7 mouse cellular contexts compared by ENCODE assay signal in genomic region chr12:59011844-59012709, GRCm38 (mm10). TPM values are rescaled to one million over a fixed set of nuclear protein-coding genes. Genes with fewer than 3 reads are reported as not detected.
DNase-seq lines count a peak whose midpoint lies in the region; ATAC-seq and TF ChIP-seq lines count a peak whose summit lies in the region.

Gene Sec23a, minus strand, starts transcription at chr12:59012017.

- H3K4me2 ChIP-seq in embryonic facial prominence, embryonic 12.5 days (replicated peaks) = peak within 1 kb of the TSS; percentile 82
- peak within 1 kb of the TSS; percentile 67 for H3K4me2 ChIP-seq in limb, embryonic 12.5 days
- peak within 1 kb of the TSS; percentile 68 for H3K4me2 ChIP-seq in midbrain, embryonic 15.5 days

- no peak for TF ChIP-seq CTCF in kidney, adult 2 months (conservative IDR thresholded peaks at IDR 0.05; ENCODE audit: insufficient read depth, insufficient read length, low read depth, low read length)
- no peak for TF ChIP-seq CTCF in spleen, adult 2 months (IDR thresholded peaks at IDR 0.05; ENCODE audit: extremely low read depth, insufficient read depth, insufficient read length, insufficient replicate concordance)

- peak; percentile 83 for TF ChIP-seq POLR2A in kidney, adult 2 months (IDR thresholded peaks at IDR 0.05; ENCODE audit: low read depth, low read length)
- TF ChIP-seq POLR2A in spleen, adult 2 months (IDR thresholded peaks at IDR 0.05; ENCODE audit: low read depth, low read length) = peak; percentile 80

- H3K9ac ChIP-seq in embryonic facial prominence, embryonic 12.5 days = peak within 1 kb of the TSS; percentile 80
- H3K9ac ChIP-seq in limb, embryonic 12.5 days (replicated peaks) = peak within 1 kb of the TSS; percentile 84
- peak within 1 kb of the TSS; percentile 68 for H3K9ac ChIP-seq in midbrain, embryonic 15.5 days

- peaks cover 2% of the 10 kb centered on the region; the same call in 1 of the 2 replicates for H3K36me3 ChIP-seq in embryonic facial prominence, embryonic 12.5 days
- H3K36me3 ChIP-seq in kidney, adult 2 months (ENCODE audit: control insufficient read depth, insufficient read depth, low read length) = no peaks in the 10 kb centered on the region; the same call in 1 of the 2 replicates
- H3K36me3 ChIP-seq in limb, embryonic 12.5 days = peaks cover 20% of the 10 kb centered on the region
- no peaks in the 10 kb centered on the region; the same call in 1 of the 2 replicates for H3K36me3 ChIP-seq in midbrain, embryonic 15.5 days (replicated peaks)
- H3K36me3 ChIP-seq in spleen, adult 2 months (ENCODE audit: control insufficient read depth, insufficient read depth, low read length) = no peaks in the 10 kb centered on the region

- peak within 1 kb of the TSS; percentile 90 for H3K27ac ChIP-seq in embryonic facial prominence, embryonic 12.5 days
- H3K27ac ChIP-seq in kidney, adult 2 months (ENCODE audit: insufficient read depth, low read depth, low read length) = peak within 1 kb of the TSS; percentile 92
- H3K27ac ChIP-seq in limb, embryonic 12.5 days = peak within 1 kb of the TSS; percentile 93
- peak within 1 kb of the TSS; percentile 87 for H3K27ac ChIP-seq in midbrain, embryonic 15.5 days
- peak within 1 kb of the TSS; percentile 83 for H3K27ac ChIP-seq in spleen, adult 2 months (ENCODE audit: insufficient read depth, low read length)

- DNase-seq in adrenal gland, postnatal 25 days = peak; percentile 98
- DNase-seq in heart, adult 18-20 months = peak; percentile 99
- peak; percentile 99 for DNase-seq in kidney, adult 2 months
- DNase-seq in spleen, adult 2 months (ENCODE audit: low read depth in 1 of 2, low spot score in 2 of 2) = peak; percentile 96 to 98

- H3K4me1 ChIP-seq in embryonic facial prominence, embryonic 12.5 days = peaks cover 20% of the 10 kb centered on the region
- H3K4me1 ChIP-seq in kidney, adult 2 months (ENCODE audit: control insufficient read depth, insufficient read depth, low read length) = no peaks in the 10 kb centered on the region
- H3K4me1 ChIP-seq in limb, embryonic 12.5 days (replicated peaks) = peaks cover 13% of the 10 kb centered on the region
- peaks cover 29% of the 10 kb centered on the region for H3K4me1 ChIP-seq in midbrain, embryonic 15.5 days
- no peaks in the 10 kb centered on the region for H3K4me1 ChIP-seq in spleen, adult 2 months (ENCODE audit: control insufficient read depth, insufficient read depth, insufficient read length)

- no peaks in the 10 kb centered on the region for H3K27me3 ChIP-seq in embryonic facial prominence, embryonic 12.5 days
- no peaks in the 10 kb centered on the region for H3K27me3 ChIP-seq in kidney, adult 2 months (replicated peaks; ENCODE audit: control insufficient read depth, insufficient read depth, low read length)
- H3K27me3 ChIP-seq in limb, embryonic 12.5 days = no peaks in the 10 kb centered on the region
- H3K27me3 ChIP-seq in midbrain, embryonic 15.5 days (replicated peaks) = no peaks in the 10 kb centered on the region
- no peaks in the 10 kb centered on the region for H3K27me3 ChIP-seq in spleen, adult 2 months (ENCODE audit: control insufficient read depth, insufficient read depth, low read length)

- under 1% methylated on average over 48 of the region's 48 CpGs for WGBS in embryonic facial prominence, embryonic 12.5 days
- WGBS in kidney, adult 2 months = under 1% methylated on average over 46 of the region's 48 CpGs
- under 1% methylated on average over 48 of the region's 48 CpGs for WGBS in limb, embryonic 12.5 days
- 1% methylated on average over 48 of the region's 48 CpGs for WGBS in midbrain, embryonic 15.5 days
- under 1% methylated on average over 48 of the region's 48 CpGs for WGBS in spleen, adult 2 months

- peak within 1 kb of the TSS; percentile 84 for H3K4me3 ChIP-seq in embryonic facial prominence, embryonic 12.5 days
- peak within 1 kb of the TSS; percentile 99 for H3K4me3 ChIP-seq in kidney, adult 2 months (ENCODE audit: insufficient read depth, low read depth, low read length)
- peak within 1 kb of the TSS; percentile 77 for H3K4me3 ChIP-seq in limb, embryonic 12.5 days (replicated peaks)
- H3K4me3 ChIP-seq in midbrain, embryonic 15.5 days = peak within 1 kb of the TSS; percentile 57
- peak within 1 kb of the TSS; percentile 72 for H3K4me3 ChIP-seq in spleen, adult 2 months (ENCODE audit: extremely low read depth, insufficient read depth, insufficient read length)

- ATAC-seq in embryonic facial prominence, embryonic 12.5 days (ENCODE audit: insufficient number of reproducible peaks, insufficient read depth, low FRiP score, low TSS enrichment) = peak; percentile 97
- peak; percentile 97 for ATAC-seq in limb, embryonic 12.5 days (ENCODE audit: insufficient number of reproducible peaks, insufficient read depth, low FRiP score, low TSS enrichment, low read depth)
- peak; percentile 97 for ATAC-seq in midbrain, embryonic 15.5 days (replicated peaks)

- H3K9me3 ChIP-seq in embryonic facial prominence, embryonic 12.5 days = no peaks in the 10 kb centered on the region
- no peaks in the 10 kb centered on the region for H3K9me3 ChIP-seq in limb, embryonic 12.5 days
- H3K9me3 ChIP-seq in midbrain, embryonic 15.5 days = no peaks in the 10 kb centered on the region

RNA-seq across cellular contexts. Expression of gene Sec23a, which starts in this region (rescaled TPM):
- 41.1 and 50.2 TPM in 2 replicates for total RNA-seq in adrenal gland, postnatal 25 days (2021)
- polyA plus RNA-seq in embryonic facial prominence, embryonic 12.5 days (2016; fragmentation: Nextera tagmentation; extraction: Ambion mirVana) = 90.9 and 97.6 TPM in 2 replicates
- total RNA-seq in heart, adult 18-20 months (2021) = 10 to 100 TPM; 42.9 to 44.3 TPM
- 13.0 and 13.2 TPM in 2 replicates for polyA plus RNA-seq in kidney, adult 2 months (2012; rRNA removed)
- 89.8 and 95.9 TPM in 2 replicates for polyA plus RNA-seq in limb, embryonic 12.5 days (2016; fragmentation: Nextera tagmentation; extraction: Ambion mirVana)
- 99.8 and 109 TPM in 2 replicates for polyA plus RNA-seq in midbrain, embryonic 15.5 days (2015; fragmentation: Nextera tagmentation; extraction: Ambion mirVana)
- polyA plus RNA-seq in spleen, adult 2 months (2012; rRNA removed) = 3.9 and 4.5 TPM in 2 replicates

Comparison
In these comparisons a context has a peak if more than half of its experiments do, and no peak if none do; other contexts are left out.
1. Peak in every context shown above with its lines: DNase-seq, ATAC-seq, H3K4me3 ChIP-seq and H3K27ac ChIP-seq.